Mouse (Mus musculus): ENCODE data around the gene Iqcf4.

DNA sequence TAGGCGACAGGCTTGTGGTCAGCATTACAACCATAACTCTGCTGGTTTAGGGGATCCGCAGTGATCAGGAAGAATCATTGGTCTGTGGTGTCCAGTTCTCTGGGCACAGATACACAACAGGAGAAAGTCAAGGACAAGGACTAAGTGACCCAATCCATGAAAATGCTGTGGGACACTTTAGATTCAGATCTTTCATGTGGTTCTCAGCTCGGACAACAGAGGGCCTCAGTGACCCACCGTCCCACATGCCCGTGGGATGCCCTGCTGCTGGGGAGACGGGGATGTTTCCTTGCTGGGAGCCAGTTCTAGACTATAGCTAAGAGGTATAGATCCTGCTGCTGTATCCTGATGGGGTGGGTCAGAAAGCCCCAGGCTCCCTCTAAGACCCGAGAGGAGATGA, 27.7 kb upstream of the Iqcf4 start:
- TF ChIP-seq ZC3H11A (IDR thresholded peaks at IDR 0.05; ENCODE audit: borderline replicate concordance, low read depth, low read length): no peak
- no peak for TF ChIP-seq CHD2 (IDR thresholded peaks at IDR 0.05; ENCODE audit: low read depth, low read length)
- TF ChIP-seq ZNF384 (IDR thresholded peaks at IDR 0.05; ENCODE audit: low read depth, low read length): no peak
- no peak for TF ChIP-seq MAFK (IDR thresholded peaks at IDR 0.05; ENCODE audit: insufficient read depth, low read depth, low read length)

Data from ES-E14 (cell line).